Mouse (Mus musculus) liver, embryonic 14.5 days (tissue): ENCODE measurements around the gene Iqsec1. TPM values are rescaled to one million over a fixed set of nuclear protein-coding genes. Genes with fewer than 3 reads are reported as not detected.

ENCODE experiments used
- ATAC-seq: fragments of 200-750 bp; cut with Nextera tagmentation; 2 replicates; pipeline ENCODE4 v1.8.0; 2017; ENCODE audit warnings: moderate number of reproducible peaks, mild to moderate bottlenecking, moderate library complexity; ENCODE audit not compliant: insufficient read depth
- DNase-seq, 3 experiments: peaks; one replicate each; pipeline ENCODE4 v3.0.0-alpha.2; 2012 to 2013; ENCODE audit warnings: low read depth in 3 of 3, low spot score in 3 of 3
- H3K27ac ChIP-seq: fragments of 300-500 bp; sonication (generic); 2 replicates; pipeline ENCODE4 v1.5.1; 2014; ENCODE audit warnings: moderate library complexity, mild to moderate bottlenecking, control low read depth, inconsistent platforms
- H3K27me3 ChIP-seq: fragments of 300-500 bp; sonication (generic); 2 replicates; pipeline ENCODE4 v1.6.1; 2014; ENCODE audit warnings: mild to moderate bottlenecking, low read length, moderate library complexity; ENCODE audit not compliant: control insufficient read depth, insufficient read depth
- H3K36me3 ChIP-seq: fragments of 300-500 bp; sonication (generic); replicated peaks from 2 replicates; pipeline ENCODE4 v1.6.1; 2014; ENCODE audit warnings: low read depth; ENCODE audit not compliant: control insufficient read depth, insufficient read depth
- H3K4me1 ChIP-seq, 2 experiments: fragments of 200-500 bp in 1 of 2; fragments of 300-500 bp in 1 of 2; sonication (generic) in 1 of 2; replicated peaks; 2 replicates each; pipeline ENCODE4 v1.6.1; 2012 to 2014; ENCODE audit warnings: antibody characterized with exemption in 1 of 2, inconsistent platforms in 1 of 2, low read length in 1 of 2; ENCODE audit not compliant: control insufficient read depth in 2 of 2, insufficient read depth in 2 of 2
- H3K4me2 ChIP-seq: fragments of 300-500 bp; sonication (generic); 2 replicates; pipeline ENCODE4 v1.6.1; 2014; ENCODE audit warnings: low read depth, mild to moderate bottlenecking, control low read depth, moderate library complexity
- H3K4me3 ChIP-seq, 2 experiments: fragments of 200-500 bp in 1 of 2; fragments of 300-500 bp in 1 of 2; sonication (generic) in 1 of 2; 2 replicates each; pipeline ENCODE4 v1.5.1; 2012 to 2014; ENCODE audit warnings: low read depth in 2 of 2, low read length in 2 of 2, mild to moderate bottlenecking in 2 of 2, control low read depth in 1 of 2, inconsistent platforms in 1 of 2, moderate library complexity in 1 of 2; ENCODE audit not compliant: insufficient read depth in 1 of 2
- H3K9ac ChIP-seq: fragments of 300-500 bp; sonication (generic); replicated peaks from 2 replicates; pipeline ENCODE4 v1.6.1; 2014; ENCODE audit warnings: mild to moderate bottlenecking, control low read depth, moderate library complexity
- H3K9me3 ChIP-seq: fragments of 300-500 bp; sonication (generic); 2 replicates; pipeline ENCODE4 v1.6.1; 2016; ENCODE audit warnings: low read length, mixed read lengths; ENCODE audit not compliant: control insufficient read depth
- CTCF ChIP-seq: IDR thresholded peaks from 2 replicates; pipeline ENCODE4 v1.5.1; 2016; ENCODE audit warnings: antibody characterized with exemption, low read depth, control low read depth
- EP300 ChIP-seq: IDR thresholded peaks from 2 replicates; pipeline ENCODE4 v1.6.1; 2016; ENCODE audit warnings: antibody characterized with exemption, low read depth
- WGBS: fragments of 180-500 bp; shearing (Covaris S2); extraction: QIAGEN DNeasy Blood & Tissue Kit; methylation state at CpG from one replicate; pipeline ENCODE4 v1.1.7; 2014; ENCODE audit not compliant: insufficient replicate concordance; 5-methylcytosine and 5-hydroxymethylcytosine counted together
- polyA plus RNA-seq, 2 experiments: library from polyadenylated mRNA; depleted of rRNA in 1 of 2; stranded (reverse) in 1 of 2; unstranded in 1 of 2; fragments of >200 nt; fragmentation: Nextera tagmentation in 1 of 2; extraction: Ambion mirVana in 1 of 2; gene quantifications; 2 replicates each; pipeline versions ENCODE4 v1.2.1 to v1.2.3; 2012 to 2014

Gene Iqsec1
- polyA plus RNA-seq, 2 experiments: 4.0 to 9.0 TPM

DNA sequence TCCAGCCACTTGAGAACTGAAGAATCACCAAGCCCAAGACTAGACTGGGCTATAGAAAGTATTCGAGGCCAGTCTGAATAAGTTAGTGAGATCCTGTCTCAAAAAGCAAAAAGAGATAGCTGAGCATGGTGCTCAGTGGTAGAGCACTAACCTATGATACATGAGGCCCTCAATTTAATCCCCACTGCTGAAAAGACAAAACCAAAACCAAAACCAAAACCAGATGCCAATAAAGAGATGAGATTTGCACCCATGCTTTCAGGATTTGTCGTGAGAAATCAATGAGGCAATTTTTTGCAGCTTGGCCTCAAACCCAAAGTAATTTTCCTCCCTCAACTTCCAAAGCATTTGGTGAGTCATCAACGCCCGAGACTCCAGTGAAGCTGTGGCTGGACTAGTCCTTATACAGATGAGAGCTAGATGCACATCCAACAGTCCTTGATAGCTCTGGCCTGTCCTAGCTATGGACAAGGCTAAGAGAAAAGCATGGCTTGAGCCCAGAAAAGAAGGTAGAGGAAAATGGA, 239.0 kb downstream of the Iqsec1 start:
- Histone ChIP-seq H3K36me3 (no peaks in the 10 kb centered on the region), H3K9ac (no peak overlapping the region), H3K4me2 (peak overlapping the region; percentile 41), H3K27ac (peak overlapping the region; percentile 34), H3K4me1 (peaks cover 41 to 49% of the 10 kb centered on the region in 2 experiments), H3K9me3 (no peaks in the 10 kb centered on the region), H3K4me3 (no peak overlapping the region), H3K27me3 (no peaks in the 10 kb centered on the region)
- DNase-seq (no peak), ATAC-seq (no peak)
- 66% methylated on average over 4 of the region's 4 CpGs for WGBS
- TF ChIP-seq EP300 (no peak), CTCF (no peak)

DNA sequence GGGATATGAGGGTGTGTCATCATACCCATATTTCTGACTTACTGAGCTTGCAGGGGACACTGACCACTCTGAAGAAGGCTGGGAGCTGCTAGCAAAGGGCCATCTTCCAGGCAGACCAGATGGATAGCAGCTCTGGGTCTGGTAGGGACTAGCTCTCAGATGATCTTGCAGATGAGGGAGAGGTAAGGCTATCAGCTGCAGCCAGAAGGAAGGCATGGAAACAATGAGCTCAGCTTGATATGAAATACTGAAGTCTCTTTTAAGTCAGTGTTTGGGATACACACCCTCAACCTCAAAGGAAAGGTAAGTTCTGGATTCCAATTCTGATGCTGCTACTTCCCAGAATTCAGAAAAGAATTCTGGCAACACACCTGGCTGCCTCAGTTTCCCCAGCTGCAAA, 239.5 kb downstream of the Iqsec1 start:
- Histone ChIP-seq H3K9me3 (no peaks in the 10 kb centered on the region), H3K27ac (peak overlapping the region; percentile 34; the same call in 1 of the 2 replicates), H3K9ac (no peak overlapping the region), H3K36me3 (no peaks in the 10 kb centered on the region), H3K4me2 (peak overlapping the region; percentile 34), H3K4me1 (peaks cover 41 to 49% of the 10 kb centered on the region in 2 experiments), H3K27me3 (no peaks in the 10 kb centered on the region), H3K4me3 (no peak overlapping the region)
- ATAC-seq (peak; percentile 19; the same call in 1 of the 2 replicates), DNase-seq (no peak)
- TF ChIP-seq EP300 (peak; percentile 48), CTCF (no peak)

DNA sequence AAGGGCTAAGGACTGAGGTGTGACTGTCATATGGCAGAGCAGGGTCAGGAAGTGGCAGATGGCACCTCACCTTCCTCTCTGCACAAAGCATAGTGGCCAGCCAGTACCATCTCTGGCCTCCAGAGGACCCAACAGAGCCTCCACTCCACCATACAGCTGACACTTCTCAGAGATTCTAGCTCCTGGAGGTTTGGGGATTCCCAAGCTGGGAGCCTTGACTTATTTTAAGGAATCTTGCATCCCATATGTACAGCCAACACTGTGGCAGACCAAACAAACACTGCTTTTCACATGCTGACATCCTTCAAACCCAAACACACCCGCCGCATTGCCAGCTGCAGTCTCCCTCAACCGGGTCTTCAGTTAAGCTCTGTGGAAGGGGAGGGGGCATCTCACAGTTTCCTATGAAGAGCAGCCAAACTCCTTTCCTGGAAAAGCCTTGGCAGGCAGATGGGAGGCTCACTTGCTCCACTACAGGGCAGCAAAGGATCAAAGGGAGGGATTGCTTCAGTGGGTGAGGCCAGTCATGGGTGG, 242.1 kb downstream of the Iqsec1 start:
- no peak for DNase-seq
- Histone ChIP-seq H3K4me3 (no peak overlapping the region), H3K9me3 (no peaks in the 10 kb centered on the region), H3K27me3 (no peaks in the 10 kb centered on the region), H3K9ac (no peak overlapping the region), H3K36me3 (no peaks in the 10 kb centered on the region), H3K4me1 (peaks cover 32 to 36% of the 10 kb centered on the region in 2 experiments), H3K27ac (no peak overlapping the region), H3K4me2 (no peak overlapping the region)
- ATAC-seq: no peak
- TF ChIP-seq CTCF (peak; percentile 36), EP300 (no peak)
- 57% methylated on average over 3 of the region's 3 CpGs for WGBS

DNA sequence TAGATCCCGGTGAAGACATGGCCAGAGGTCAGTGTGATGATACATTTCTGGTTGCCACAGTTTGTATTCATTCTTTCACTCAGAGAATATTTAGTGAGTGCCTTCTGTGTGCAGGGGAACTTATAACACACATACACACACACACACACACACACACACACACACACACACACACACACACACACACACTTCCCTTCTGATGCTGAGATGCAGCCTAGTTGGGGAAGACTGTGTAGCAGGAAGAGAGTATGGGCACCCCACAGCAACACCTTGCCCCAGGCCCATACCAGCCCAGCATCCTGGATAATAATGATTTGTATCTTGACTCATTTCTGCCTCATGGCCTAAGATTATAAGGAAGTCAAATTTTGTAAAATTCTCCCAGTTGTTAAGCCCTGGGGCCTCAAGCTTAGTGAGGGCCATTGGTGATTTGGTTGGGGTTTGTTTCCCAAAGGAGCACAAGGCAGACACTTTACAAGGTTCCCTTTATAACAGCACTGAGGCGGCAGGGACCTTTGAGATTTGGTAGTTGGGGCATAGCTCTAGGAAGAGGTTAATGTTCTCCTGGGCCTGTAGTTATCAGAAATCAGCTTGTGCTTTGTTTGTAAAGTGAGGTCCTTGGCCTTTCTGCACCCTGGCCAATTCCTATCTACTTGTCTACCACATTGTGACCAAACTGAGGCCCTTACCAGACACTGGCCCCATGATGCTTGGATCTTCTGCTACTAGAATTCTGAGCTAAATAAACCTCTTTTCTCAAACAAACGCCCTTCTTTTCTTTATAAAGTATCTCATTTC, 242.9 kb downstream of the Iqsec1 start:
- Histone ChIP-seq H3K9me3 (no peaks in the 10 kb centered on the region), H3K27me3 (no peaks in the 10 kb centered on the region), H3K27ac (no peak overlapping the region), H3K9ac (no peak overlapping the region), H3K4me2 (no peak overlapping the region), H3K36me3 (no peaks in the 10 kb centered on the region), H3K4me1 (peaks cover 27 to 35% of the 10 kb centered on the region in 2 experiments), H3K4me3 (no peak overlapping the region)
- DNase-seq: no peak
- TF ChIP-seq CTCF (no peak), EP300 (no peak)
- WGBS: 41% methylated on average over 3 of the region's 3 CpGs
- ATAC-seq: no peak

DNA sequence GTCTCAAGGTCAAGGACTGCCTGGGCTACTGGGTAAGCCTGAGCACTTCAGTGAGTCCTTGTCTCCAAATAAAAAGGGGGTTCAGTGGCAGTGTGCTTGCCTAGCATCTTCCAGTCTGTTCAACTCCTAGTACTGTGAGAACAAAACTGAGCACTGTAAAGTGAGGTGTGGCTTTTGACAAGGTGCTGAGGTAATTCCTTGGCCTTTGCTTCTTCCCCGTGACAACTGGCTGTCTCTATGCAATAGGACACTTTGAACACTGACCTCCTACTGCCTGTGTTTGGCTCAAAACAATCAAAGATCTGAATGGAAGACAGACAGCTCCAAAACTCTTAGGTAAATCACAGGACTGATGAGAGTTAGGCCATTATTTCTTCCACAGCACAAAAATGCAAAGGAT, 246.0 kb downstream of the Iqsec1 start:
- ATAC-seq (no peak), DNase-seq (no peak)
- TF ChIP-seq EP300: no peak
- TF ChIP-seq CTCF: no peak
- Histone ChIP-seq H3K27ac (no peak overlapping the region), H3K36me3 (no peaks in the 10 kb centered on the region), H3K9me3 (no peaks in the 10 kb centered on the region), H3K4me1 (peaks cover 5 to 14% of the 10 kb centered on the region in 2 experiments; a peak in 3 of 4 replicates), H3K4me3 (no peak overlapping the region), H3K9ac (no peak overlapping the region), H3K27me3 (peaks cover under 1% of the 10 kb centered on the region; the same call in 1 of the 2 replicates), H3K4me2 (no peak overlapping the region)
- WGBS: 62% methylated on average over 1 of the region's 1 CpGs
